Mouse (Mus musculus) liver, adult 10 weeks (tissue): ENCODE measurements around the gene Vmn2r115. TPM values are rescaled to one million over a fixed set of nuclear protein-coding genes. Genes with fewer than 3 reads are reported as not detected.

ENCODE experiments used
- polyA plus RNA-seq: library from polyadenylated mRNA; stranded (reverse); fragments of 350-450 nt; fragmentation: Illumina TruSeq; extraction: RNeasy Lipid Tissue Mini Kit (QIAGEN cat#74804); gene quantifications from one replicate; pipeline ENCODE4 v1.2.3, GENCODE M21; 2014; ENCODE audit warnings: low read depth, low replicate concordance

Gene Vmn2r115
- not detected for polyA plus RNA-seq

DNA sequence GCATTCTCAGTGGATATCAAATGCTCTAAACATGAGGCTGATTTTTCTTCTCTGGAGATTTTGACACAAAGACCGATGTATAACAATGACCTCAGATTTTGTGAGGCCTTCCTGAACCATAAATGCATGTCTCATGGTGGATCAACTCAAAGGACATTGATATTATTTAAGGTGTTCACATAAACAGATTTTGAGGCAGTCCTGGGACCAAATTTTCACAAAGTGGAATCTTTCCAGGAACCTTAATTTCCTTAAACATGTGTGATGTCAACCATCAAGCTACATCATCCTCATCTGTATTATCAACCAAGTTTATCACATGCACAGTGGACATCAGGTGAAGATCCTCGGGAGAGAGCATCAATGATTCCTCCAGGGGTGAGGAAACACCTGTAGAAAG lies at the start of gene Vmn2r115:
TSS of gene Vmn2r115 (plus strand) at position 301 of the 400 bp plus-strand sequence.

DNA sequence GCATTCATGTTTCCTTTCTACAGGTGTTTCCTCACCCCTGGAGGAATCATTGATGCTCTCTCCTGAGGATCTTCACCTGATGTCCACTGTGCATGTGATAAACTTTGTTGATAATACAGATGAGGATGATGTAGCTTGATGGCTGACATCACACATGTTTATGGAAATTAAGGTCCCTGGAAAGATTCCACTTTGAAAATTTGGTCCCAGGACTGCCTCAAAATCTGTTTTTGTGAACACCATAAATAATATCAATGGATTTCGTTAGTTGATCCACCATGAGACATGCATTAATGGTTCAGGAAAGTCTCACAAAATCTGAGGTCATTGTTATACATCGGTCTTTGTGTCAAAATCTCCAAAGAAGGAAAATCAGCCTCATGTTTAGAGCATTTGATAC lies 31.1 kb upstream of the Vmn2r115 start, which contains the start of gene Vmn2r114:
TSS of gene Vmn2r114 (minus strand) at position 101 of the 400 bp plus-strand sequence.

DNA sequence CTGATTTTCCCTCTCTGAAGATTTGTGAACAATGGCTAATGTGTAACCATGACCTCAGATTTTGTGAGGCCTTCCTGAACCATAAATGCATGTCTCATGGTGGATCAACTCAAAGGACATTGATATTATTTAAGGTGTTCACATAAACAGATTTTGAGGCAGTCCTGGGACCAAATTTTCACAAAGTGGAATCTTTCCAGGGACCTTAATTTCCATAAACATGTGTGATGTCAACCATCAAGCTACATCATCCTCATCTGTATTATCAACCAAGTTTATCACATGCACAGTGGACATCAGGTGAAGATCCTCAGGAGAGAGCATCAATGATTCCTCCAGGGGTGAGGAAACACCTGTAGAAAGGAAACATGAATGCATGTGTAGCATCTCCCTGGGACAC lies 40.8 kb downstream of the Vmn2r115 start, which contains the start of gene Vmn2r116:
TSS of gene Vmn2r116 (plus strand) at position 301 of the 400 bp plus-strand sequence.

Other genes starting within 250 kb of the Vmn2r115 start
- gene Zfp40, start 150.5 kb upstream of the Vmn2r115 start, polyA plus RNA-seq, result 7.4 TPM
- gene Vmn2r114, start 31.2 kb upstream of the Vmn2r115 start, polyA plus RNA-seq, result not detected
- gene Vmn2r116, start 40.9 kb downstream of the Vmn2r115 start, polyA plus RNA-seq, result not detected
- gene Vmn2r117, start 136.0 kb downstream of the Vmn2r115 start, polyA plus RNA-seq, result not detected
- 0.45 TPM for gene Zfp213, start 220.5 kb downstream of the Vmn2r115 start, polyA plus RNA-seq